Mouse (Mus musculus) stomach, postnatal 0 days (tissue): ENCODE measurements at regions not wholly inside any gene's neighbourhood (a gene's known extent, or its start where the extent isn't known, plus 50 kb on each side); places are given as distances from the start of the nearest gene placed in this dataset.

ENCODE experiments used
- CTCF ChIP-seq: IDR thresholded peaks from 2 replicates; pipeline ENCODE4 v1.5.1; 2016; ENCODE audit warnings: antibody characterized with exemption, low read depth, mild to moderate bottlenecking, moderate library complexity
- EP300 ChIP-seq: optimal IDR thresholded peaks from 2 replicates; pipeline ENCODE3; 2016; ENCODE audit warnings: antibody characterized with exemption

DNA sequence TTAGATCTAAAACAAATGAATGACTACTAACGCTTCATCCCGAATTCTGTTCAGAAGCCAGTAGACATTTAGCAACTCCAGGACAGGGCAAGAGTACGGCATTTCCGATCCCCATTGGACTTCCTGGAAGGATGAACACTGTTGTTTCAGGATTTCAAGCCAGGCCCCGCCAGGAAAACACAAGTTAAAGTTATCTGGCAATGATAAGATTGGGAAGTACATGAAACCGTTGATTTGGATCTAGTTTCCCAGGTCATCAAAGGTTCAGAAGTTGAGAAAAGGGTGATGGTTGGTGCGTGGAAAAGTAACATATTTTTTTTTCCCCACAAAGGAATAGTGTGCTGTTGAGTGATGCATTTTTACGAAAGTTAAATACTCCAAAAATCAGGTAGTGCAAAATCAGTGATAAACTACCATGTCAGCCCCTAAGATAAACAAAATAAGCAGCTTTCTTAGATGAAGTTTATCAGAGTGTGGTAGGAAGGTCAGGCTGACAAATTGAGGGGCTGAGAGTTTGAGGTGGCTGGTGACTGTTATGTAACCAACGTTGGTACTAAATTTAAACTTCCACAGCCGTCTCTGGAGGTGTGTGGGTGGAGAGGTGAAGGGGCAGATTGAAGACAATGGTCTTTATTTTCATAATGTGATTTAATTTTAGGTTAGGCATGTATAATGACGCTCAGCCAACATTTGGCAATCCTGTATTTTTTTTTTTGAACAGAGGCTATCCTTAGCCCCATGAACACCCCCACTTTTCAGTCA lies 157.6 kb upstream of the Dph6 start:
- TF ChIP-seq CTCF (no peak), EP300 (no peak)
